Mouse (Mus musculus) neutrophil, adult 65 days (primary cell): ENCODE measurements around the gene Rimklb. TPM values are rescaled to one million over a fixed set of nuclear protein-coding genes. Genes with fewer than 3 reads are reported as not detected.

Experiments used
- total RNA-seq: library from RNA; stranded (reverse); gene quantifications from 2 replicates; pipeline ENCODE4 v1.2.4, GENCODE M21; 2023

Gene Rimklb
- total RNA-seq, result not detected in 2 replicates

DNA sequence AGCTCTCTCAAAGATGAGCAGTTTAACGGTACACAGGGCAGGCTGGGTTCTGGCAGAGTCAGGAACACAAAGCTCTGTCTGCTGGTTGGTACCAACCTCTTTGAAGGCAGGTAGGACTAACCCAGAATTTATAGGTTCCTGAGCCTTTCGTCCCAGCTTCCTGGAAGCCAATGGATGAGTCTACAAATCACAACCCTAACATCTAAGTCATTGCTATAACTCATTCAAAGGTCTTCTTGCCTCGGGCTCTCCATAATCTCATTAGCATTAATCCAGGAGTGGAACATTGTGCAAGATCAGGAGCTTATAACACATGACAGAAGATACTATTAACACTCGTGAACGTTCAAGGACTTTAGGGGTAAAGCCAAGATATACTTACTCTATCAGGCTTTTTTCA, at the start of gene Rimklb:
TSS of gene Rimklb (minus strand) at position 101 of the 400 bp plus-strand sequence.

DNA sequence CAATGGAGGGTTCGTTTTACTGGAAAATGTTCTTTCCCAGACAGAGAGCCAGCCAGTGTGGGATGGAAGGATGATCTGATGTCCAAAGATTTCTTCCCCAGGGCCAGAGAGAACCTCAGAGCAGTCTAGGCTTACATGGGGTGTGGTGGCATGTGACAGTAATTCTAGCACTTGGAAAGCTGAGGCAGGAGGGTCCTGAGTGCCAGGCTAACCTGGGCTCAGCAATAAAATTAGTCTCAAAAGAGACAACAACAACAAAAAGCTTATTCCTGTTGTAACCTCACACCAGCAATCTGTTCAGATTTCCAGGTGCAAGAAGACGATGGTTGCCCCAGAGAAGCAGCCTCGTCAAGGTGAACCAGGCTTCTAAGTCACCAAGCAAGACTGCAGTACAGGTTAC, 7.0 kb upstream of the Rimklb start, which contains the start of gene Mfap5:
TSS of gene Mfap5 (plus strand) at position 301 of the 400 bp plus-strand sequence.

Other genes with a start within 250 kb of the Rimklb start
- gene Klrg1, start 215.9 kb downstream of the Rimklb start, total RNA-seq, result not detected in 2 replicates
- gene M6pr, start 190.0 kb downstream of the Rimklb start, total RNA-seq, result 128 and 143 TPM in 2 replicates
- gene Phc1, start 158.2 kb downstream of the Rimklb start, total RNA-seq, result 16.0 and 16.4 TPM in 2 replicates
- gene Mfap5, start 7.1 kb upstream of the Rimklb start, total RNA-seq, result not detected in 2 replicates
- not detected in 2 replicates for gene Aicda, start 55.0 kb upstream of the Rimklb start, total RNA-seq
- gene Apobec1, start 103.7 kb upstream of the Rimklb start, total RNA-seq, result 68.6 and 84.2 TPM in 2 replicates
- gene Gdf3, start 111.3 kb upstream of the Rimklb start, total RNA-seq, result not detected in 2 replicates
- not detected in 2 replicates for gene Dppa3, start 127.6 kb upstream of the Rimklb start, total RNA-seq
- not detected in 2 replicates for gene Nanog, start 208.7 kb upstream of the Rimklb start, total RNA-seq